Mouse (Mus musculus): ENCODE measurements at regions not wholly inside any gene's neighbourhood (a gene's known extent, or its start where the extent isn't known, plus 50 kb on each side); places are given as distances from the start of the nearest gene placed in this dataset.

DNA sequence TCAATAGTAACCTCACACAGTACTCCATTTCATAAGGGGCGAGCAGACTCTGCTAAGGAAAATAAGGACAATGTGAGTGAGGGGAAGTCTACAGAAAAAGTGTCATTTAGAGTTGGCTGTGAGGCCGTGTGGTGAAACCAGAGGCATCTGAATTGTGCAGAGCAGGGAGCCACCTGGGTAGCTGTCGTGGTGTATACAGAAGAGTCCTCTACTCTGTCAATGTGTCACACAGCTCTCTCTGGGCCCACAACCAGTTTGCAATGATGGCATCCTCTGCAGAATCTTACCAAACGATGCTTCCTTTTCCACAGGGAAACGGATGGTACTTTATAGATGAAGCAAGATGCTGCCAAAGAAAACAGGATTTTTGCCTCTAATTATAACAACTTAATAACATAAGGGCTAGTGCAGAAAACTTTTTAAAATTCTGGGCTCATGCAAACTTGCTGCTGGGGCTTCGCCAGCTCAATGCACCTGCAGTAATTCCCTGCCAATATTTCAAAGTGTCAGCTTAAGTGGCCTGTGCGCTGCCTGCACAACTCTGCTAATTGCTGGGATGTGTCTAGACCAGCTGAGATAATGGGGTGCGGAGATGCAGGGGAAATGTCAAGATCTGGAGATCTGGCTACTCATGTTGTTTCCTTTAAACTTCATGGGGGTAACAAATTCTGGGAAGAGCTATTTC lies 505.8 kb downstream of the Dok5 start:
- no peaks in the 10 kb centered on the region for H3K36me3 ChIP-seq (ENCODE audit: insufficient read depth, low read length)
- no peak for ATAC-seq (ENCODE audit: low FRiP score)
- H3K27me3 ChIP-seq (ENCODE audit: insufficient read depth, low read length): no peaks in the 10 kb centered on the region
- H3K9ac ChIP-seq (replicated peaks; ENCODE audit: low read length, poor library complexity, severe bottlenecking): no peak overlapping the region
- 70% methylated on average over 8 of the region's 8 CpGs for WGBS
- no peaks in the 10 kb centered on the region for H3K4me1 ChIP-seq (ENCODE audit: insufficient read depth, low read length)
- DNase-seq (ENCODE audit: low spot score): peak; percentile 5
- no peaks in the 10 kb centered on the region for H3K9me3 ChIP-seq (ENCODE audit: low read length)
- H3K27ac ChIP-seq (ENCODE audit: low read depth, low read length): no peak overlapping the region
- no peak for TF ChIP-seq CTCF (IDR thresholded peaks at IDR 0.05)
- no peak overlapping the region for H3K4me3 ChIP-seq (ENCODE audit: low read depth, low read length)
- H3K4me2 ChIP-seq (ENCODE audit: low read depth, low read length, poor library complexity, severe bottlenecking): no peak overlapping the region

DNA sequence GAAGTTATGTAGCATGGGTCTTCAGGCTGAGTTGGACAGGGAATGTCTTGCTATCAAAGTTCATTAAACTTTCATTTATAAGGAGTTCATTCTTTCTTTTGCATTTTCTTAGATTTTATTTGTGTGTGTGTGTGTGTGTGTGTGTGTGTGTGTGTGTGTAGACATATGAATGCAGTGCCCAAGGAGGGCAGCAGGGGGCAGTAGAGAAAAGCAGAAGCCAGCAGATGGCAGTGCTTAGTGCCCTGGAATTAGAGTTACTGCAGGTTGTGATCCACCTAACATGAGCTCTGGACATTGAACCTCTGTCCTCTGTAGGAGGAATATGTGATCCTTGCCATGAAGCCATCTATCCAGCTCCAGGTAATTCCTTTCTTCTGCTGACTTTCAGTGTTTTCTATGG lies 501.2 kb downstream of the Dok5 start:
- Histone ChIP-seq H3K4me2 (ENCODE audit: low read depth, low read length, poor library complexity, severe bottlenecking) (no peak overlapping the region), H3K9ac (replicated peaks; ENCODE audit: low read length, poor library complexity, severe bottlenecking) (no peak overlapping the region), H3K27ac (ENCODE audit: low read depth, low read length) (no peak overlapping the region), H3K27me3 (ENCODE audit: insufficient read depth, low read length) (no peaks in the 10 kb centered on the region), H3K4me1 (ENCODE audit: insufficient read depth, low read length) (no peaks in the 10 kb centered on the region), H3K9me3 (ENCODE audit: low read length) (no peaks in the 10 kb centered on the region), H3K36me3 (ENCODE audit: insufficient read depth, low read length) (no peaks in the 10 kb centered on the region), H3K4me3 (ENCODE audit: low read depth, low read length) (no peak overlapping the region)
- ATAC-seq (ENCODE audit: low FRiP score): no peak
- TF ChIP-seq CTCF (IDR thresholded peaks at IDR 0.05): peak; percentile 19
- no peak for DNase-seq (ENCODE audit: low spot score)

- DNase-seq (ENCODE audit: low spot score) (no peak), ATAC-seq (ENCODE audit: low FRiP score) (no peak)
Measured at GRCm38 (mm10) chr2:171231288-171232050, 499.9 kb downstream of the Dok5 start.

GRCm38 (mm10) chr2:171230536-171230935 lies 498.9 kb downstream of the Dok5 start:
- ATAC-seq (ENCODE audit: low FRiP score) (no peak), DNase-seq (ENCODE audit: low spot score) (no peak)
- no peak overlapping the region for H3K9ac ChIP-seq (replicated peaks; ENCODE audit: low read length, poor library complexity, severe bottlenecking)
- no peak overlapping the region for H3K4me2 ChIP-seq (ENCODE audit: low read depth, low read length, poor library complexity, severe bottlenecking)
- no peaks in the 10 kb centered on the region for H3K4me1 ChIP-seq (ENCODE audit: insufficient read depth, low read length)
- H3K27me3 ChIP-seq (ENCODE audit: insufficient read depth, low read length): no peaks in the 10 kb centered on the region
- no peaks in the 10 kb centered on the region for H3K36me3 ChIP-seq (ENCODE audit: insufficient read depth, low read length)
- WGBS: 90% methylated on average over 12 of the region's 12 CpGs
- no peaks in the 10 kb centered on the region for H3K9me3 ChIP-seq (ENCODE audit: low read length)
- H3K4me3 ChIP-seq (ENCODE audit: low read depth, low read length): no peak overlapping the region
- no peak overlapping the region for H3K27ac ChIP-seq (ENCODE audit: low read depth, low read length)
- no peak for TF ChIP-seq CTCF (IDR thresholded peaks at IDR 0.05)

More at GRCm38 (mm10) chr2:171231288-171232050, 499.9 kb downstream of the Dok5 start:
- H3K9me3 ChIP-seq (ENCODE audit: low read length): no peaks in the 10 kb centered on the region
- 76% methylated on average over 7 of the region's 7 CpGs for WGBS
- H3K27ac ChIP-seq (ENCODE audit: low read depth, low read length): no peak overlapping the region
- no peak overlapping the region for H3K4me2 ChIP-seq (ENCODE audit: low read depth, low read length, poor library complexity, severe bottlenecking)
- TF ChIP-seq CTCF (IDR thresholded peaks at IDR 0.05): no peak
- H3K4me3 ChIP-seq (ENCODE audit: low read depth, low read length): no peak overlapping the region
- H3K4me1 ChIP-seq (ENCODE audit: insufficient read depth, low read length): no peaks in the 10 kb centered on the region
- H3K9ac ChIP-seq (replicated peaks; ENCODE audit: low read length, poor library complexity, severe bottlenecking): no peak overlapping the region
- no peaks in the 10 kb centered on the region for H3K36me3 ChIP-seq (ENCODE audit: insufficient read depth, low read length)
- H3K27me3 ChIP-seq (ENCODE audit: insufficient read depth, low read length): no peaks in the 10 kb centered on the region

DNA sequence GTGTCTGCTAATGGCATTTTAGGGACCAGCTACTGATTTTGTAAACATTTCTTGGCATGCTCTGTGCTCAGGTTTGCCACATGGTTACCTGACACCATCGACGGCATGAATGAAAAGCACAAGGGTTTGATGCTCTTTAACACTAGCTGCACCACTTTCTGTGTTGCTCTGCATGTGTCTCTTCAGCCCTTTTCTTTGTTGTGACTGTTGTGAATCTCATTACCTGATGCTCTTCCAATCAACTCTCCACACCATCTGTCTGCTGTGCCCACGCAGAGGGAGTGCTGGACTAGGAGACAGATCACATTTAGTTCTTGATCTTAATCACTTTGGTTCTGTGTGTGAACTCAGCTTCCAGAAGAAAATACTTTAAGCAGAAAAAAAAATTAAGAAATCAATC lies 496.6 kb downstream of the Dok5 start:
- no peak overlapping the region for H3K27ac ChIP-seq (ENCODE audit: low read depth, low read length)
- WGBS: 35% methylated on average over 3 of the region's 3 CpGs

DNA sequence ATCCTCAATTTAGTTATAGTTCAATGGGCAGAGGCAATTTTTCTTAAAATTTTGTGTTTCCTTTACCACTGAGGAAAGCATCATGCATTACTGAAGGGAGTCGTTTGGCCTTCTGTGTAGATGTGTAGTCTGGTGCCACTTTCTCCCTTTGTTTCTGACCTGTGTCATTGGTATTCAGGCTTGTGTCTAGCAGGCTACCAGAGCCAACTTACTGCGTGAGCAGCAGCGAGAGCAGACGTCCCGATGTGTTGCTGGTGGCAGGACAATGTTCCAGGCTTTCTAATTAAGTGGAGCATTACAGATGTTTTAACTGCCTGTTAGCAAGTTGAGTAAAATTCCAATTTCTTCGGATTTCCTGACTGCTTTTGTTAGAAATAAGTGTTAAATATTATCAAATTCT lies 482.2 kb downstream of the Dok5 start:
- TF ChIP-seq CTCF (IDR thresholded peaks at IDR 0.05): no peak
- ATAC-seq (ENCODE audit: low FRiP score): no peak
- Histone ChIP-seq H3K4me3 (ENCODE audit: low read depth, low read length) (no peak overlapping the region), H3K36me3 (ENCODE audit: insufficient read depth, low read length) (no peaks in the 10 kb centered on the region), H3K9me3 (ENCODE audit: low read length) (no peaks in the 10 kb centered on the region), H3K9ac (replicated peaks; ENCODE audit: low read length, poor library complexity, severe bottlenecking) (no peak overlapping the region), H3K27ac (ENCODE audit: low read depth, low read length) (no peak overlapping the region), H3K4me2 (ENCODE audit: low read depth, low read length, poor library complexity, severe bottlenecking) (no peak overlapping the region), H3K4me1 (ENCODE audit: insufficient read depth, low read length) (no peaks in the 10 kb centered on the region), H3K27me3 (ENCODE audit: insufficient read depth, low read length) (no peaks in the 10 kb centered on the region)
- WGBS: 50% methylated on average over 6 of the region's 6 CpGs
- DNase-seq (ENCODE audit: low spot score): peak; percentile 18

More for the DNA sequence above, 496.6 kb downstream of the Dok5 start:
- Histone ChIP-seq H3K27me3 (ENCODE audit: insufficient read depth, low read length) (no peaks in the 10 kb centered on the region), H3K9me3 (ENCODE audit: low read length) (no peaks in the 10 kb centered on the region), H3K36me3 (ENCODE audit: insufficient read depth, low read length) (no peaks in the 10 kb centered on the region), H3K9ac (replicated peaks; ENCODE audit: low read length, poor library complexity, severe bottlenecking) (no peak overlapping the region), H3K4me1 (ENCODE audit: insufficient read depth, low read length) (no peaks in the 10 kb centered on the region), H3K4me2 (ENCODE audit: low read depth, low read length, poor library complexity, severe bottlenecking) (no peak overlapping the region), H3K4me3 (ENCODE audit: low read depth, low read length) (no peak overlapping the region)
- TF ChIP-seq CTCF (IDR thresholded peaks at IDR 0.05): no peak
- DNase-seq (ENCODE audit: low spot score) (no peak), ATAC-seq (ENCODE audit: low FRiP score) (no peak)
